Mouse (Mus musculus) kidney, postnatal 0 days (tissue): Measurements from ENCODE around the gene Cpne4. TPM values are rescaled to one million over a fixed set of nuclear protein-coding genes. Genes with fewer than 3 reads are reported as not detected.

ENCODE experiments used
- ATAC-seq: fragments of 200-750 bp; cut with Nextera tagmentation; replicated peaks from 2 replicates; pipeline ENCODE4 v1.8.0; 2017; ENCODE audit warnings: low read depth, moderate number of reproducible peaks, moderate TSS enrichment, moderate library complexity; ENCODE audit not compliant: low FRiP score
- DNase-seq: peaks from one replicate; pipeline ENCODE4 v3.0.0-alpha.2; 2016; ENCODE audit warnings: low spot score
- H3K27ac ChIP-seq: fragments of 300-500 bp; sonication (generic); 2 replicates; pipeline ENCODE4 v1.5.1; 2014; ENCODE audit warnings: mild to moderate bottlenecking
- H3K27me3 ChIP-seq: fragments of 300-500 bp; sonication (generic); 2 replicates; pipeline ENCODE4 v1.6.1; 2014; ENCODE audit warnings: low read length, mixed read lengths; ENCODE audit not compliant: insufficient read depth
- H3K36me3 ChIP-seq: fragments of 300-500 bp; sonication (generic); 2 replicates; pipeline ENCODE4 v1.6.1; 2014; ENCODE audit warnings: low read length, mixed read lengths; ENCODE audit not compliant: insufficient read depth
- H3K4me1 ChIP-seq: fragments of 300-500 bp; sonication (generic); replicated peaks from 2 replicates; pipeline ENCODE4 v1.6.1; 2014; ENCODE audit warnings: antibody characterized with exemption, low read length, mixed read lengths; ENCODE audit not compliant: insufficient read depth
- H3K4me2 ChIP-seq: fragments of 300-500 bp; sonication (generic); 2 replicates; pipeline ENCODE4 v1.6.1; 2014; ENCODE audit warnings: mild to moderate bottlenecking, low read length, moderate library complexity, mixed read lengths
- H3K4me3 ChIP-seq: fragments of 300-500 bp; sonication (generic); replicated peaks from 2 replicates; pipeline ENCODE4 v1.5.1; 2014; ENCODE audit warnings: low read depth, low read length
- H3K9ac ChIP-seq: fragments of 300-500 bp; sonication (generic); 2 replicates; pipeline ENCODE4 v1.6.1; 2014; ENCODE audit warnings: low read depth, low read length
- H3K9me3 ChIP-seq: fragments of 300-500 bp; sonication (generic); replicated peaks from 2 replicates; pipeline ENCODE4 v1.6.1; 2016; ENCODE audit warnings: low read length, inconsistent platforms, mixed read lengths
- CTCF ChIP-seq: IDR thresholded peaks from 2 replicates; pipeline ENCODE4 v1.5.1; 2016; ENCODE audit warnings: antibody characterized with exemption, low read depth, mild to moderate bottlenecking, moderate library complexity
- WGBS: fragments of 180-500 bp; shearing (Covaris S2); extraction: QIAGEN DNeasy Blood & Tissue Kit; methylation state at CpG from one replicate; pipeline ENCODE4 v1.1.7; 2014; 5-methylcytosine and 5-hydroxymethylcytosine counted together
- polyA plus RNA-seq: library from polyadenylated mRNA; unstranded; fragments of >200 nt; fragmentation: Nextera tagmentation; extraction: Ambion mirVana; gene quantifications from 2 replicates; pipeline ENCODE4 v1.2.1, GENCODE M21; 2015

Cpne4 gene
- polyA plus RNA-seq, 1 experiment from 2014 or later = 0.21 TPM

- 79% methylated on average over 14 of the region's 14 CpGs for WGBS
- H3K27me3 ChIP-seq = no peaks in the 10 kb centered on the region
Observed at GRCm38 (mm10) chr9:104742661-104743380, 195.7 kb downstream of the Cpne4 start.

GRCm38 (mm10) chr9:104755519-104755918 is 208.4 kb downstream of the Cpne4 start:
- Histone ChIP-seq H3K9me3 (no peaks in the 10 kb centered on the region), H3K4me1 (no peaks in the 10 kb centered on the region), H3K4me3 (no peak overlapping the region), H3K4me2 (no peak overlapping the region), H3K9ac (no peak overlapping the region), H3K27ac (no peak overlapping the region), H3K27me3 (no peaks in the 10 kb centered on the region), H3K36me3 (no peaks in the 10 kb centered on the region)
- no peak for TF ChIP-seq CTCF
- ATAC-seq = no peak
- DNase-seq = no peak
- WGBS = 83% methylated on average over 14 of the region's 14 CpGs

More at GRCm38 (mm10) chr9:104742661-104743380, 195.7 kb downstream of the Cpne4 start:
- no peak for TF ChIP-seq CTCF
- Histone ChIP-seq H3K4me2 (no peak overlapping the region), H3K27ac (no peak overlapping the region), H3K36me3 (no peaks in the 10 kb centered on the region), H3K4me1 (no peaks in the 10 kb centered on the region), H3K9me3 (no peaks in the 10 kb centered on the region), H3K4me3 (no peak overlapping the region), H3K9ac (no peak overlapping the region)
- no peak for DNase-seq
- ATAC-seq = no peak

- WGBS = 82% methylated on average over 7 of the region's 7 CpGs
- H3K4me2 ChIP-seq = no peak overlapping the region
- no peaks in the 10 kb centered on the region for H3K27me3 ChIP-seq
- no peak overlapping the region for H3K27ac ChIP-seq
- H3K9me3 ChIP-seq = no peaks in the 10 kb centered on the region
- DNase-seq = no peak
- no peaks in the 10 kb centered on the region for H3K4me1 ChIP-seq
- no peak for ATAC-seq
- no peak overlapping the region for H3K9ac ChIP-seq
- H3K36me3 ChIP-seq = no peaks in the 10 kb centered on the region
- H3K4me3 ChIP-seq = no peak overlapping the region
- TF ChIP-seq CTCF = no peak
Observed at GRCm38 (mm10) chr9:104760031-104760430, 212.9 kb downstream of the Cpne4 start.

GRCm38 (mm10) chr9:104776198-104776815 is 229.2 kb downstream of the Cpne4 start:
- no peak for TF ChIP-seq CTCF
- 82% methylated on average over 7 of the region's 7 CpGs for WGBS
- no peak overlapping the region for H3K27ac ChIP-seq
- H3K9me3 ChIP-seq = no peaks in the 10 kb centered on the region
- no peak overlapping the region for H3K4me2 ChIP-seq
- DNase-seq (no peak), ATAC-seq (no peak)
- H3K36me3 ChIP-seq = no peaks in the 10 kb centered on the region
- no peak overlapping the region for H3K4me3 ChIP-seq
- no peaks in the 10 kb centered on the region for H3K4me1 ChIP-seq
- H3K9ac ChIP-seq = no peak overlapping the region
- no peaks in the 10 kb centered on the region for H3K27me3 ChIP-seq

GRCm38 (mm10) chr9:104777135-104777534 is 230.0 kb downstream of the Cpne4 start:
- no peak overlapping the region for H3K4me3 ChIP-seq
- no peaks in the 10 kb centered on the region for H3K27me3 ChIP-seq
- no peaks in the 10 kb centered on the region for H3K36me3 ChIP-seq
- no peak for ATAC-seq
- no peak overlapping the region for H3K27ac ChIP-seq
- H3K9ac ChIP-seq = no peak overlapping the region
- no peak for DNase-seq
- WGBS = 51% methylated on average over 3 of the region's 3 CpGs
- no peaks in the 10 kb centered on the region for H3K4me1 ChIP-seq
- H3K4me2 ChIP-seq = no peak overlapping the region
- H3K9me3 ChIP-seq = no peaks in the 10 kb centered on the region
- TF ChIP-seq CTCF = no peak

GRCm38 (mm10) chr9:104777780-104778179 is 230.7 kb downstream of the Cpne4 start:
- no peak for TF ChIP-seq CTCF
- WGBS = 60% methylated on average over 5 of the region's 5 CpGs

More at GRCm38 (mm10) chr9:104777780-104778179, 230.7 kb downstream of the Cpne4 start:
- no peaks in the 10 kb centered on the region for H3K9me3 ChIP-seq
- no peaks in the 10 kb centered on the region for H3K36me3 ChIP-seq
- DNase-seq = no peak
- no peaks in the 10 kb centered on the region for H3K27me3 ChIP-seq
- no peak overlapping the region for H3K4me2 ChIP-seq
- ATAC-seq = no peak
- no peak overlapping the region for H3K4me3 ChIP-seq
- H3K9ac ChIP-seq = no peak overlapping the region
- H3K27ac ChIP-seq = no peak overlapping the region
- H3K4me1 ChIP-seq = no peaks in the 10 kb centered on the region
